ENCODE assay signal across 8 mouse cellular contexts in the genomic region with DNA sequence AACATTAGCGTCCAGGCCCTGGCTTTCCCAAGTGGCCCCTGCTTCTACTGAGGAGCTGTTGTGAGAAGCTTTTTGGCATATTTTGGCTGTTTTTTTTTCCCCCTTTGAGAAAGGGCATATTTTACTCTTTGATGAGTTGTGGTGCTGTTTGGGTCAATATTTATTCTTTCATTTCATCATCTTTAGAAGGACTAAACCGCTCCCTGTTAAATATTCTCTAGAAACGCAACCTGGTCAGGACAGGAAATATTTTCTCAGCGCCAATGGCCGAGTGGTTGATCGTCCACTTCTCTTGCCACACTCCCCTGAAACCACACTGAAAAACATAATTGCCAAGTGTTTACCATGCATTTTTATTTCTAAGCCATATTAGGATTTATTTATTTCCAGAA. TPM values are rescaled to one million over a fixed set of nuclear protein-coding genes. Genes with fewer than 3 reads are reported as not detected.
A peak's percentile ranks its signal among the peaks of the same experiment; 100 is the strongest.
DNase-seq lines count a peak whose midpoint lies in the region; ATAC-seq and TF ChIP-seq lines count a peak whose summit lies in the region.

A gene (minus strand): TSS at position 63 of the 392 bp plus-strand sequence.

- no peaks in the 10 kb centered on the region for H3K4me1 ChIP-seq in lung, adult 2 months (ENCODE audit: control insufficient read depth, insufficient read depth, low read length)
- H3K4me1 ChIP-seq in embryonic fibroblast, embryonic 13.5 days (ENCODE audit: control insufficient read depth, insufficient read depth, low read length) = no peaks in the 10 kb centered on the region
- H3K4me1 ChIP-seq in neural tube, embryonic 13.5 days (replicated peaks) = peaks cover 5% of the 10 kb centered on the region; the same call in 1 of the 2 replicates

- WGBS in lung, adult 2 months = 44% methylated on average over 6 of the region's 6 CpGs
- 65% methylated on average over 6 of the region's 6 CpGs for WGBS in neural tube, embryonic 13.5 days

- TF ChIP-seq POLR2A in lung, adult 2 months (IDR thresholded peaks at IDR 0.05; ENCODE audit: borderline replicate concordance, extremely low read depth, low read depth, low read length) = no peak
- TF ChIP-seq POLR2A in embryonic fibroblast, embryonic 13.5 days (IDR thresholded peaks at IDR 0.05; ENCODE audit: low read depth, low read length) = no peak

- H3K9ac ChIP-seq in neural tube, embryonic 13.5 days = peak within 1 kb of the TSS; percentile 73

- intact Hi-C loops in left cerebral cortex, postnatal 10 days (cut with DNase I) = no loop called here

- no peaks in the 10 kb centered on the region for H3K36me3 ChIP-seq in neural tube, embryonic 13.5 days

- no peak within 1 kb of the TSS for H3K27ac ChIP-seq in embryonic fibroblast, embryonic 13.5 days (ENCODE audit: insufficient read depth, low read length)
- no peak within 1 kb of the TSS for H3K27ac ChIP-seq in neural tube, embryonic 13.5 days (replicated peaks)

- DNase-seq in lung, adult 2 months = no peak
- no peak for DNase-seq in lung, postnatal 14 days
- DNase-seq in left cerebral cortex, postnatal 10 days (ENCODE audit: extremely low spot score in 1 of 2, low spot score in 2 of 2) = no peak
- DNase-seq in kidney, postnatal 4 days = no peak

- no peak for ATAC-seq in neural tube, embryonic 13.5 days (ENCODE audit: low read depth)
- ATAC-seq in monocyte, adult 5-6 weeks (replicated peaks; ENCODE audit: insufficient number of reproducible peaks, low FRiP score, low TSS enrichment, poor library complexity, severe bottlenecking) = no peak
- no peak for ATAC-seq in erythroid progenitor cell, adult 5-6 weeks (replicated peaks; ENCODE audit: low FRiP score, poor library complexity, severe bottlenecking)

- TF ChIP-seq CTCF in lung, adult 2 months (IDR thresholded peaks at IDR 0.05; ENCODE audit: insufficient read depth, low read length) = no peak
- TF ChIP-seq CTCF in embryonic fibroblast, embryonic 13.5 days (IDR thresholded peaks at IDR 0.05; ENCODE audit: borderline replicate concordance, insufficient read depth, low read length) = no peak

- H3K4me2 ChIP-seq in neural tube, embryonic 13.5 days = peak within 1 kb of the TSS; percentile 80

- H3K9me3 ChIP-seq in neural tube, embryonic 13.5 days = no peaks in the 10 kb centered on the region

- H3K27me3 ChIP-seq in neural tube, embryonic 13.5 days = peaks cover 42% of the 10 kb centered on the region

- peak within 1 kb of the TSS; percentile 46 for H3K4me3 ChIP-seq in lung, adult 2 months (replicated peaks; ENCODE audit: extremely low read depth, low read depth, low read length)
- H3K4me3 ChIP-seq in embryonic fibroblast, embryonic 13.5 days (ENCODE audit: insufficient read depth, low read length) = peak within 1 kb of the TSS; percentile 28
- peak within 1 kb of the TSS; percentile 53 for H3K4me3 ChIP-seq in neural tube, embryonic 13.5 days

RNA-seq across cellular contexts. Expression of the gene that starts here (rescaled TPM):
- polyA plus RNA-seq in lung, adult 2 months (2012; rRNA removed) = 38.3 and 40.4 TPM in 2 replicates
- polyA plus RNA-seq in embryonic fibroblast, embryonic 13.5 days (2011; ENCODE audit: insufficient read length, low read depth, missing spikeins) = 0.76 and 1.3 TPM in 2 replicates
- total RNA-seq in left cerebral cortex, postnatal 10 days (2021) = 10 to 100 TPM; 12.5 to 13.9 TPM
- polyA plus RNA-seq in neural tube, embryonic 13.5 days (2015; fragmentation: Nextera tagmentation; extraction: Ambion mirVana) = 2.9 and 4.6 TPM in 2 replicates
- not detected in 3 replicates for total RNA-seq in monocyte, adult 5-6 weeks (2017)
- not detected in 2 replicates for total RNA-seq in erythroid progenitor cell, adult 5-6 weeks (2015; ENCODE audit: low replicate concordance)
- not detected in 2 replicates for total RNA-seq in erythroid progenitor cell, adult 5-6 weeks (2017; ENCODE audit: low replicate concordance)

Comparison
In these comparisons a context has a peak if more than half of its experiments do, and no peak if none do; other contexts are left out.
1. RNA of the gene that starts here (total RNA-seq): 12.5 to 13.9 TPM in left cerebral cortex, postnatal 10 days; not detected in monocyte, adult 5-6 weeks and not detected in erythroid progenitor cell, adult 5-6 weeks; every median in the first group is over 10 times any median in the second.
2. Peak in every context shown above with its lines, with median percentiles within 50 percentile points of each other: H3K4me3 ChIP-seq.